21 mouse cellular contexts compared by ENCODE assay signal in genomic region chr10:57499414-57500156, GRCm38 (mm10). TPM values are rescaled to one million over a fixed set of nuclear protein-coding genes. Genes with fewer than 3 reads are reported as not detected.
DNase-seq lines count a peak whose midpoint lies in the region; ATAC-seq and TF ChIP-seq lines count a peak whose summit lies in the region.
"Had no signal": no experiment of that assay in that cellular context is flagged by ENCODE, and none has a peak within 500 bp of the region (broad histone marks: within the 10 kb centered on the region; RNA-seq: fewer than 3 reads in every experiment).

No protein-coding gene starts in this region.

- no peak overlapping the region for H3K9ac ChIP-seq in heart, adult 2 months (ENCODE audit: low read depth, low read length)
- no peak overlapping the region for H3K9ac ChIP-seq in heart, embryonic 15.5 days
- H3K9ac ChIP-seq in liver, embryonic 16.5 days (ENCODE audit: low read depth, low read length): no peak overlapping the region
- H3K9ac ChIP-seq in intestine, postnatal 0 days (ENCODE audit: low read depth, low read length): no peak overlapping the region
- H3K9ac ChIP-seq: forebrain, embryonic 15.5 days; hindbrain, embryonic 14.5 days; lung, embryonic 15.5 days; neural tube, embryonic 12.5 days had no signal

- no peak overlapping the region for H3K4me3 ChIP-seq in heart, adult 2 months
- no peak overlapping the region for H3K4me3 ChIP-seq in heart, embryonic 15.5 days
- H3K4me3 ChIP-seq in liver, embryonic 16.5 days (ENCODE audit: low read depth, low read length): no peak overlapping the region
- H3K4me3 ChIP-seq in intestine, postnatal 0 days (ENCODE audit: low read depth, low read length): no peak overlapping the region
- H3K4me3 ChIP-seq: forebrain, embryonic 15.5 days; limb, embryonic 10.5 days; lung, embryonic 15.5 days; neural tube, embryonic 12.5 days had no signal

- H3K36me3 ChIP-seq in heart, adult 2 months (ENCODE audit: control insufficient read depth, insufficient read depth, low read length): peaks cover 12% of the 10 kb centered on the region
- H3K36me3 ChIP-seq in heart, embryonic 15.5 days: peaks cover 6% of the 10 kb centered on the region
- no peaks in the 10 kb centered on the region for H3K36me3 ChIP-seq in liver, embryonic 16.5 days (ENCODE audit: control insufficient read depth, insufficient read depth)
- no peaks in the 10 kb centered on the region for H3K36me3 ChIP-seq in intestine, postnatal 0 days (ENCODE audit: control insufficient read depth, insufficient read depth)

- H3K4me2 ChIP-seq in heart, embryonic 15.5 days: peak overlapping the region; percentile 48
- H3K4me2 ChIP-seq in liver, embryonic 16.5 days (ENCODE audit: low read depth, low read length): no peak overlapping the region
- no peak overlapping the region for H3K4me2 ChIP-seq in intestine, postnatal 0 days (replicated peaks; ENCODE audit: low read depth)
- H3K4me2 ChIP-seq: forebrain, embryonic 15.5 days; hindbrain, embryonic 14.5 days; lung, embryonic 15.5 days; neural tube, embryonic 12.5 days had no signal

- peak overlapping the region; percentile 83 for H3K27ac ChIP-seq in heart, adult 2 months
- peak overlapping the region; percentile 87 for H3K27ac ChIP-seq in heart, embryonic 15.5 days
- peak overlapping the region; percentile 57 for H3K27ac ChIP-seq in liver, embryonic 16.5 days (ENCODE audit: low read length)
- no peak overlapping the region for H3K27ac ChIP-seq in intestine, postnatal 0 days (ENCODE audit: low read depth, low read length)
- H3K27ac ChIP-seq: forebrain, embryonic 15.5 days; hindbrain, embryonic 14.5 days; limb, embryonic 10.5 days; lung, embryonic 15.5 days; neural tube, embryonic 12.5 days had no signal

- intact Hi-C loops in heart, adult 2 months (cut with DNase I): no loop called here

- H3K27me3 ChIP-seq in heart, adult 2 months (ENCODE audit: control insufficient read depth, insufficient read depth, low read length): no peaks in the 10 kb centered on the region
- no peaks in the 10 kb centered on the region for H3K27me3 ChIP-seq in heart, embryonic 15.5 days
- no peaks in the 10 kb centered on the region for H3K27me3 ChIP-seq in liver, embryonic 16.5 days (ENCODE audit: control insufficient read depth, insufficient read depth, low read depth, low read length)
- no peaks in the 10 kb centered on the region for H3K27me3 ChIP-seq in intestine, postnatal 0 days (replicated peaks; ENCODE audit: control insufficient read depth, insufficient read depth, low read length)
- H3K27me3 ChIP-seq: forebrain, embryonic 15.5 days; lung, embryonic 15.5 days; neural tube, embryonic 12.5 days had no signal

- TF ChIP-seq CTCF in heart, adult 2 months (IDR thresholded peaks at IDR 0.05): no peak
- TF ChIP-seq CTCF in intestine, postnatal 0 days (IDR thresholded peaks at IDR 0.05; ENCODE audit: low read depth): no peak

- peak; percentile 83 for ATAC-seq in heart, embryonic 15.5 days (replicated peaks; ENCODE audit: insufficient number of reproducible peaks, insufficient read depth, low FRiP score, low read depth)
- peak; percentile 85 for ATAC-seq in liver, embryonic 16.5 days (ENCODE audit: low read depth)
- no peak for ATAC-seq in intestine, postnatal 0 days
- ATAC-seq: forebrain, embryonic 15.5 days; intestine, embryonic 16.5 days; midbrain, embryonic 16.5 days had no signal

- 59% methylated on average over 9 of the region's 9 CpGs for WGBS in heart, adult 2 months
- WGBS in heart, embryonic 15.5 days: 47% methylated on average over 9 of the region's 9 CpGs
- WGBS in liver, embryonic 16.5 days (ENCODE audit: insufficient replicate concordance): 61% methylated on average over 9 of the region's 9 CpGs
- 58% methylated on average over 9 of the region's 9 CpGs for WGBS in intestine, postnatal 0 days

- no peak for TF ChIP-seq POLR2A in heart, adult 2 months (IDR thresholded peaks at IDR 0.05; ENCODE audit: insufficient read depth, low read depth, low read length)

- DNase-seq in heart, adult 2 months: no peak
- DNase-seq in heart, adult 8-10 months (ENCODE audit: low spot score): no peak
- DNase-seq in NIH3T3 (ENCODE audit: low read depth): peak; percentile 62
- DNase-seq in kidney, adult 8-10 months: no peak
- DNase-seq in testis, postnatal 14 days (ENCODE audit: low spot score): no peak
- DNase-seq: adrenal gland, adult 8-10 months; cerebellum, adult 9-10 months; gastrocnemius, postnatal 14 days; kidney, postnatal 4 days; right cerebral cortex, postnatal 25 days had no signal

- no peaks in the 10 kb centered on the region for H3K9me3 ChIP-seq in heart, embryonic 15.5 days (replicated peaks)
- no peaks in the 10 kb centered on the region for H3K9me3 ChIP-seq in liver, embryonic 16.5 days (replicated peaks; ENCODE audit: control insufficient read depth, low read length)
- H3K9me3 ChIP-seq in intestine, postnatal 0 days (ENCODE audit: control insufficient read depth): no peaks in the 10 kb centered on the region
- H3K9me3 ChIP-seq: forebrain, embryonic 15.5 days; G1E; limb, embryonic 10.5 days; lung, embryonic 15.5 days; neural tube, embryonic 12.5 days had no signal

- H3K4me1 ChIP-seq in heart, adult 2 months (ENCODE audit: control insufficient read depth, insufficient read depth, low read length): no peaks in the 10 kb centered on the region
- H3K4me1 ChIP-seq in heart, embryonic 15.5 days (replicated peaks): peaks cover 11% of the 10 kb centered on the region
- no peaks in the 10 kb centered on the region for H3K4me1 ChIP-seq in liver, embryonic 16.5 days (ENCODE audit: control insufficient read depth, low read depth, low read length)
- H3K4me1 ChIP-seq in intestine, postnatal 0 days (replicated peaks; ENCODE audit: control insufficient read depth, insufficient read depth, low read length): no peaks in the 10 kb centered on the region
- H3K4me1 ChIP-seq: forebrain, embryonic 15.5 days; limb, embryonic 10.5 days; lung, embryonic 15.5 days; neural tube, embryonic 12.5 days had no signal

- TF ChIP-seq EP300 in heart, adult 2 months (IDR thresholded peaks at IDR 0.05; ENCODE audit: insufficient read depth, low read depth, low read length): no peak

- peaks cover 2% of the 10 kb centered on the region for H3K79me2 ChIP-seq in heart, adult 2 months (replicated peaks; ENCODE audit: control insufficient read depth, insufficient read depth, low read length)

RNA-seq across cellular contexts. Expression of gene Hsf2, which starts 13.4 kb away (rescaled TPM):
- 10 to 100 TPM; 13.4 to 15.6 TPM for total RNA-seq in heart, adult 2 months (2021)
- polyA plus RNA-seq in heart, adult 2 months (2012; rRNA removed): 4.4 and 11.9 TPM in 2 replicates
- 10 to 100 TPM; 13.7 to 16.6 (median 15.1) TPM for total RNA-seq in heart, adult 8-10 months (2022)
- polyA plus RNA-seq in heart, embryonic 15.5 days (2015; fragmentation: Nextera tagmentation; extraction: Ambion mirVana): 19.9 and 24.0 TPM in 2 replicates
- 10.6 and 10.7 TPM in 2 replicates for polyA plus RNA-seq in liver, embryonic 16.5 days (2015; fragmentation: Nextera tagmentation; extraction: Ambion mirVana)
- polyA plus RNA-seq in intestine, postnatal 0 days (2015; fragmentation: Nextera tagmentation; extraction: Ambion mirVana): 9.6 and 10.6 TPM in 2 replicates

RNA-seq across cellular contexts. Expression of gene Serinc1, which starts 32.7 kb away (rescaled TPM):
- total RNA-seq in heart, adult 2 months (2021): 100 to 1,000 TPM; 271 to 315 TPM
- 88.0 and 170 TPM in 2 replicates for polyA plus RNA-seq in heart, adult 2 months (2012; rRNA removed)
- total RNA-seq in heart, adult 8-10 months (2022): 100 to 1,000 TPM; 269 to 313 (median 271) TPM
- polyA plus RNA-seq in heart, embryonic 15.5 days (2015; fragmentation: Nextera tagmentation; extraction: Ambion mirVana): 139 and 149 TPM in 2 replicates
- 85.6 and 89.9 TPM in 2 replicates for polyA plus RNA-seq in liver, embryonic 16.5 days (2015; fragmentation: Nextera tagmentation; extraction: Ambion mirVana)
- polyA plus RNA-seq in intestine, postnatal 0 days (2015; fragmentation: Nextera tagmentation; extraction: Ambion mirVana): 80.9 and 81.7 TPM in 2 replicates
